Mouse (Mus musculus) T-cell, adult 2 months (primary cell): Measurements from ENCODE around the gene Txndc15.

Source experiments
- DNase-seq: peaks from one replicate; pipeline ENCODE4 v3.0.0; 2022; ENCODE audit warnings: low spot score

Txndc15 gene

GRCm38 (mm10) chr13:55730716-55731115 lies 16.3 kb downstream of the Txndc15 start:
- DNase-seq = no peak

GRCm38 (mm10) chr13:55732121-55732520 lies 17.7 kb downstream of the Txndc15 start:
- DNase-seq = no peak

GRCm38 (mm10) chr13:55733628-55734502 lies 19.4 kb downstream of the Txndc15 start:
- DNase-seq = no peak

- no peak for DNase-seq
These were observed 23.4 kb downstream of the Txndc15 start for GRCm38 (mm10) chr13:55737885-55738284.

- no peak for DNase-seq
These were observed 27.9 kb downstream of the Txndc15 start for GRCm38 (mm10) chr13:55742306-55742705.

- DNase-seq = no peak
These were observed 39.9 kb downstream of the Txndc15 start for GRCm38 (mm10) chr13:55754380-55754779.

GRCm38 (mm10) chr13:55756789-55757188 lies 42.3 kb downstream of the Txndc15 start:
- DNase-seq = no peak

GRCm38 (mm10) chr13:55757645-55758044 lies 43.2 kb downstream of the Txndc15 start:
- DNase-seq = no peak

- no peak for DNase-seq
These were observed 46.1 kb downstream of the Txndc15 start for GRCm38 (mm10) chr13:55760576-55760975.

GRCm38 (mm10) chr13:55761486-55761885 lies 47.0 kb downstream of the Txndc15 start:
- no peak for DNase-seq

- DNase-seq = no peak
These were observed 59.9 kb downstream of the Txndc15 start for GRCm38 (mm10) chr13:55774352-55774751.

- no peak for DNase-seq
These were observed 60.6 kb downstream of the Txndc15 start for GRCm38 (mm10) chr13:55775056-55775455.
